Mouse (Mus musculus): ENCODE results near the gene Iqcf3.

DNA sequence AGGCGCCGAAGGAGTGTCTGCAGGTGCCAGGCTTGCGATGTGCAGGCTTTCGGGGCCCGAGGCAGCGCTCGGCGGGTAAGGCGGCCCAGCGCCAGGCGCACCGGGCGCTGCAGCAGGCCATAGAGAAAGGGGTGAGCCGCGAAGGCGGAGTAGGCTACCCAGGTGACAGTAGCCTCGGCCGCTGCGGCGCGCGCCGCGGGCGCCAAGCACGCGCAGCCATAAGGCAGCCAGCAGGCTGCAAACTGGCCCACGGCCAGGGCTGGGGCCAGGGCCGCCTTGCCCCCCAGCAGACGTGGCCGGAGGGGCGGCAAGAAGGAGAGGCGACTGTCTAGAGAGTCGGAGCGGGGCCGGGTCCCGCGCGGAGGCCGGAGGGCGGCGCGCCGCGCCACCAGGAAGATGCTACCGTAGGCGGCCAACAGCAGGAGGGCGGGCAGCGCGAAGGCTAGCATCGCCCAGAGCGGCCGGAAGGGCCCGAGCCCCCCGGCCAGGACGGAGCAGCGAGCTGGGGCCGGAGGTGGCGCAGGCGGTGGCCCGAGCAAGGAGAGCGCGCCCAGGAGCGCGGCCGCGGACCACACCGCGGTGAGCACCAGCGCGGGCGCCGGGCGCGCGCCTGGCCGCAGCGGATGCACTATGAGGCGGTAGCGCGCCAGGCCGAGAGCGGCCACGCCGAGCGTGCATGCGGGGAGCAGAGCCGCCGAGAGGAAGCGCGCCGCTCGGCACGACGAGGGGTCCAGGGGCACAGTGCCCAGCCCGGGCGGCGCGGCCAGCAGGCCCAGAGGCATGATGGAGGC is 96.5 kb downstream of the Iqcf3 start:
- TF ChIP-seq GATA1 (IDR thresholded peaks at IDR 0.05; ENCODE audit: low read length): no peak
- no peak for TF ChIP-seq TAL1 (IDR thresholded peaks at IDR 0.05; ENCODE audit: low read length)
